15 mouse cellular contexts compared by ENCODE assay signal in genomic region chr16:31705904-31706303, GRCm38 (mm10).
"Had no signal": no experiment of that assay in that cellular context is flagged by ENCODE, and none has a peak within 500 bp of the region (broad histone marks: within the 10 kb centered on the region; RNA-seq: fewer than 3 reads in every experiment).

No protein-coding gene starts in this region.

- DNase-seq: right cerebral cortex, adult 18-20 months; right cerebral cortex, postnatal 14 days; right cerebral cortex, postnatal 25 days; right cerebral cortex, postnatal 4 days; spleen, adult 18-20 months; thymus, adult 18-20 months; thymus, adult 2 months; thymus, postnatal 14 days; thymus, postnatal 25 days; thymus, postnatal 36 days; thymus, postnatal 4 days had no signal

- H3K9me3 ChIP-seq: neural tube, embryonic 13.5 days; neural tube, embryonic 15.5 days; stomach, embryonic 15.5 days had no signal

- H3K27me3 ChIP-seq: neural tube, embryonic 13.5 days; neural tube, embryonic 15.5 days; stomach, embryonic 15.5 days had no signal

- H3K27ac ChIP-seq: neural tube, embryonic 13.5 days; neural tube, embryonic 15.5 days; stomach, embryonic 15.5 days; stomach, postnatal 0 days had no signal

- H3K9ac ChIP-seq: neural tube, embryonic 13.5 days; neural tube, embryonic 15.5 days; stomach, embryonic 15.5 days had no signal

- H3K4me3 ChIP-seq: neural tube, embryonic 13.5 days; neural tube, embryonic 15.5 days; stomach, embryonic 15.5 days had no signal

- H3K4me1 ChIP-seq: neural tube, embryonic 13.5 days; neural tube, embryonic 15.5 days; stomach, embryonic 15.5 days had no signal

- H3K4me2 ChIP-seq: neural tube, embryonic 13.5 days; neural tube, embryonic 15.5 days; stomach, embryonic 15.5 days had no signal

- H3K36me3 ChIP-seq: neural tube, embryonic 13.5 days; neural tube, embryonic 15.5 days; stomach, embryonic 15.5 days had no signal
